Mouse (Mus musculus) kidney, postnatal 4 days (tissue): ENCODE results near the gene Tenm4.

Experiments
- DNase-seq, 2 experiments: peaks; one replicate each; pipeline ENCODE4 v3.0.0; 2021; ENCODE audit warnings: mixed read lengths in 2 of 2

The Tenm4 gene

DNA sequence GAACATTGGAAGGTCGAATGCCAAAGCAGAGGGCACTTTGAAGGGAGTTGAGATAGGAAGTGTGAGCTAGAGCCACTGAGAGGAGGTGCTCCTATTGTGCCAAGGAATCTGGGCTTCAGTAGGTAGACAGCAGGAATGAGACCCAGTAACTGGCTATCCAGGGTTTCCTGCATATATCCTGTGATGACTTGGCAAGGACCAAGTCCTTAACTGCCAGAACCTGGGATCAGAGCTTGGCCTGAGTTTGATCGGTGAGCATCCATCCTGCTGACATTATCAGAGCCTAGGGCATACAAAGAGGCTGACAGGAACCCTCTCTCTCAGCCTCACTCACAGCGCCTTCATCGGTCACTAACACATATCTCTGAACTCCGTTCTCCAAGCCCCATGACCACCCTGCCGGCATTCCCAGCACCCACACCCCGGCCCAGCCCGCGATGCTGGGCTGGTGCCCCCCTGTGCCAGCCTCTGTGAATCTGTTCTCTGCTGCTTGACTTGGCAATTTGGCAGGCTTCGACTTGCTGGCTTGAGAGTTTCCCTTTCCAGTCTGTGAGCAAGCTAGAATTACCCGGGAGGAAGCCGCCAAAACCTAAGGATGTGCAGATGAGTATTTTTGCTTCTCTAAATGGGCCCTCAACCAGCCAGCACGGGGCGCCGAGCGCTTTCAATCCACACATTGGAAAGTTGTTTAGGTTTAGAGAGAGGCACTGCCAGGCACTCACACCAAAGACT, 698.2 kb downstream of the Tenm4 start:
- no peak for DNase-seq

- no peak for DNase-seq
These were observed 699.4 kb downstream of the Tenm4 start for GRCm38 (mm10) chr7:96870473-96870872.

- no peak for DNase-seq
These were observed 700.0 kb downstream of the Tenm4 start for GRCm38 (mm10) chr7:96871031-96871430.

GRCm38 (mm10) chr7:96878511-96879276, 707.6 kb downstream of the Tenm4 start:
- no peak for DNase-seq

- no peak for DNase-seq
These were observed 708.5 kb downstream of the Tenm4 start for GRCm38 (mm10) chr7:96879593-96879992.

- DNase-seq: no peak
These were observed 709.3 kb downstream of the Tenm4 start for GRCm38 (mm10) chr7:96880221-96880944.

DNA sequence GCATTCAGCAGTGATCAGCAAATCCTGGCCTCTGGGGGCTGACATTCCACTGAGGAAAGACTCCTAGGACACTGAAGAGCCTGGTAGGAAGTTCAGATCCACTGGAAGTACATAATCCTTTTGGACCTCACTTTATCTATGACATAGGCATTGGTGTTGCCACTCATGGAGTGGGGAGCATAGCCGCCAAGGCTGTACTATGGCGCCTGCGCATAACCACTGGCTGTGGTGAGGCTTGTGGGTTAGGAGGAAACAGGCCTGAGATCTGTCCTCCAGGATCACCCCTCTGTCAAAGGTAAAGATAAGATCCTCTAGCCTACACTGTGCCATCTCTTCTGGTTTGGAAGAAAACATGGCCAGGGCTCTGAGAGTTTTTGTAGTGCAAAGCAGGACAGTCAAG, 712.3 kb downstream of the Tenm4 start:
- no peak for DNase-seq

GRCm38 (mm10) chr7:96887088-96887654, 716.1 kb downstream of the Tenm4 start:
- no peak for DNase-seq

DNA sequence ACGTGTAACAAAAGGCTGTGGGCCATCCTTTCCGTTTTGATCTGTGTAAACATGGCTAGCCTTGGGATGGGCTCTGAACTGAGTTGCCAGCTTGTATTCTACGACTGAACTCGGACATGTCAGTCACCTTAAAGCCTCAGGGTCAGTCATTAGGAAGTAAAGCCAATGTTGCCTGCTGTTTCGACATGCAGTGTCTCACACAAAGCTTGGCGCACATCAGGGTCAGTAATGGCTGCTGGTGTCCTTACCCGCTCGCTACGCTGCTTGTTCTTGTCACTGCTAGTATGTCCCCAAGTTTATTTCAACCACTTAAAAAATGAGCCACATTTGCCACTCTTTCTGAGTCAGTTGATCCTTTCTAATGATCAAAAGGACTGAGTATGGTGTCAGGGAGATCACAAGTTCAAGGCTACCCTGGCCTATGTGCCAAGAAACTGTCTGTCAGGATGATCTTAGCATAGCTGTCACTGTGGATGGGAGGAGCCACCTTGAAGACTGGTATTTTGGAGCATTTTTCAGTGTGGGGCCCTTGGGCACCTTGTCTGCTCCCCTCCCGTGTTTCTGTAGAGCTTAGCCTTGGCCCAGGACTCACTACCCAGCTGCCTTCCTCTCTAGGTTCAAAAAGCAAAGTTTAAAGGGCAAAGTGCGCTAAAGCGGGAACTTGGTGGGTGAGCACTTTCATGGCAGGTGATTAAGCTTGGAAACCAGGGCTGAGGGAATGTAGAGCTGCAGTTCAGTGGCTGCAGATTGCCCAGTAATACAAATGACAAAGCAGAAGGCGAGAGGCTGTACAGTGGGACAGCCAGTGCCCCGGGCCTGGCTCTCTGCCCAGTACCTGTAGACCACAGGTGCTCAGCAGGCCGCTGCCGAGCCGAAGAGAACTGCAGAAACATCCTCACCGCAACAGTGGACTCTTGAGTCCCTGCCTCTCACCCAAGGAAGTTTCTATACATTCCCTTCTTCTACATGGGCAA, 718.3 kb downstream of the Tenm4 start:
- DNase-seq: peak; percentile 51 to 66

DNA sequence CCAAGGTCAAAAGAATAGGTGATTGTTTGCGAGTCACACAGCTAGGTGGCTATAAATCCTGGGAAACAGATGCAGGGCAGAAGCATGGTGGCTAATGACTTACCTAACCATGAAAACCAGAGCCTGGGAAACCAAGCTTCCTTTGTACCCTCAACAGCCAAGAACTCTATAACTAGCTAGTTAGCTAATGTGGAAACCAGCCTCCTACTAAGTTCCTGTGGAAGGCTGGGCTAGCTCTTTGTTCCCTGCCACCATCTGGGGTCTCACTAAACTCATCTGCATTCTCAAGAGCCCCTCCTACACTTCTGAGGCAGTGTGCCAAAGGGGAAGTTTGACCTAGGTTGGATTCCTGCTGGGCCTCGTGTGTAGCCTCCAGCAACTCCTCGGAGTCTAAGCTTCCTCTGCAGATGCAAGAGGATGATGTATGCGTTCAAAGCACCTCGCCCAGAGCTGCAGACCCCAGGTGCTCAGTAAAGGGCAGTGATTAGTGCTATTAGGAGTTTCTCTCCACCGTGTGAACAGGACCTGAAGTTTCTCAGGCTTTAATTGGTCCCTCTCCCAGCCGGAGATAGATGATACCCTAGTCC, 719.1 kb downstream of the Tenm4 start:
- DNase-seq: peak in 1 of 2 experiments; percentile 30

- DNase-seq: no peak
These were observed 719.9 kb downstream of the Tenm4 start for GRCm38 (mm10) chr7:96890987-96891386.

GRCm38 (mm10) chr7:96899036-96899569, 728.1 kb downstream of the Tenm4 start:
- DNase-seq: peak in 1 of 2 experiments; percentile 31

GRCm38 (mm10) chr7:96902183-96902582, 731.1 kb downstream of the Tenm4 start:
- no peak for DNase-seq

GRCm38 (mm10) chr7:96903088-96903985, 732.3 kb downstream of the Tenm4 start:
- DNase-seq: no peak

DNA sequence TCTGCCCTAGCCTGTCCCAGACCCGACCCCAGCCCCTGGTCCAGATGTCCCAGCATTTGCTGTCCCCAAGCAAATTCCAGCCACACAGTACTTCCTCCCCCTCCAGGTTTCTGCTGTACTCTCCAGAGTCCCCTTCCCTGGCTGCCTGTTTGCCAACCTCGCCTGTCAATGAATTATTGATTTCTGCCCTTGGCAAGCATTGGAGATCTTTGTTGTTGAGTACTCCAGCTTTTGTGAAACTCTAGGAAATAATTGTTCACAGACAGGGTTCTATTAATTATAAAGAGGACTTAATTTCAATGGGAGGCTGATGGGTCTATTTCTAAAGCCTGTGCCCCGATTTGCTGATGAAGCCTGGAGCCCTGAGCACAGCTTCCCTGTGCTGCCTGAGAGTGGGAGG, 733.4 kb downstream of the Tenm4 start:
- DNase-seq: no peak

GRCm38 (mm10) chr7:96904936-96905335, 733.9 kb downstream of the Tenm4 start:
- DNase-seq: no peak

- no peak for DNase-seq
These were observed 734.4 kb downstream of the Tenm4 start for GRCm38 (mm10) chr7:96905422-96905821.

GRCm38 (mm10) chr7:96906216-96906615, 735.2 kb downstream of the Tenm4 start:
- no peak for DNase-seq

DNA sequence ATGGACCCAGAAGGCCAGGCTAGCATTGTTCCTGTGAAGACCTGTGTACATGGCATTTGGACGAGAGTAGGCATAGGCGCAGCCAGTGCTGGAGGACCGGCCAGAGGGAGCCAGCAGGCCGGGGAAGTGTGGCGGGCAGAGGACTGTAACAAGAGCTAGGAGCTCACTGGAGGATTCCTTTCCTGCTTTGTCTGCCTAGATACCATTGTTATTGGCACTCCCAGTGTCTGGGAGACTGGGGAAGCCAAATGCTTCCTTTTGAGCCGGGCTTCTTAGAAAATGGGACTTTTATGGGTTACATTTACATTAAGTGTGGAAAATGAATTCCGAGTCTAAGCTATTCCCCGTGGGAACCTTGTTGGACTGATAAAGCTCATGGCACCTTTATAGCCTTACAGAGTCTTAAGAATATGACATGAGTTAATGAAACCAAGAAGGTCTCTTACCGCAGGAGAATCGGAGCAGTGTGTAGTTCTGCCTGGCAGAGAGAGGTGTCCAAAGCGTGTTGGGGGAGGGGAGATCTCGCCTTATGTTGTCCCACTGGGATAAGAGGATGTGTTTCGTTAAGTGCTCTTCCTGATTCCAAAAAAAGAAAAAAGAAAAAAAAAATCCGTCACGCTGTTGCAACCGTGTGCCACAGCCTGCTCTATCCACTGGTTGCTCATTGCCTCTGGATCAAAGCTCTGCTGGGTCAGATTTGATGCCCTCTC, 737.1 kb downstream of the Tenm4 start:
- no peak for DNase-seq
